Mouse (Mus musculus) ZHBTc4 (cell line): Measurements from ENCODE around the gene Ptprm.
A peak's percentile ranks its signal among the peaks of the same experiment; 100 is the strongest.

Experiments used
- DNase-seq: peaks from one replicate; pipeline ENCODE4 v3.0.0-alpha.2; 2011; ENCODE audit warnings: low read depth, low spot score

Gene Ptprm

GRCm38 (mm10) chr17:67138981-67139380, 215.3 kb downstream of the Ptprm start:
- no peak for DNase-seq

- no peak for DNase-seq
Measured at GRCm38 (mm10) chr17:67136876-67137275, 217.4 kb downstream of the Ptprm start.

- no peak for DNase-seq
Measured at GRCm38 (mm10) chr17:67136421-67136820, 217.8 kb downstream of the Ptprm start.

GRCm38 (mm10) chr17:67134235-67134634, 220.0 kb downstream of the Ptprm start:
- no peak for DNase-seq

GRCm38 (mm10) chr17:67133440-67134103, 220.7 kb downstream of the Ptprm start:
- DNase-seq: no peak

GRCm38 (mm10) chr17:67133026-67133425, 221.2 kb downstream of the Ptprm start:
- DNase-seq: no peak

GRCm38 (mm10) chr17:67127530-67127929, 226.7 kb downstream of the Ptprm start:
- DNase-seq: no peak

GRCm38 (mm10) chr17:67125596-67125995, 228.7 kb downstream of the Ptprm start:
- DNase-seq: no peak

- no peak for DNase-seq
Measured at GRCm38 (mm10) chr17:67124294-67124693, 230.0 kb downstream of the Ptprm start.

GRCm38 (mm10) chr17:67123722-67124121, 230.5 kb downstream of the Ptprm start:
- DNase-seq: no peak

GRCm38 (mm10) chr17:67120863-67121262, 233.4 kb downstream of the Ptprm start:
- DNase-seq: no peak

- DNase-seq: no peak
Measured at GRCm38 (mm10) chr17:67118676-67119340, 235.4 kb downstream of the Ptprm start.

GRCm38 (mm10) chr17:67114842-67115241, 239.4 kb downstream of the Ptprm start:
- DNase-seq: no peak

GRCm38 (mm10) chr17:67112679-67113078, 241.6 kb downstream of the Ptprm start:
- no peak for DNase-seq

GRCm38 (mm10) chr17:67106176-67106575, 248.1 kb downstream of the Ptprm start:
- DNase-seq: no peak

- DNase-seq: no peak
Measured at GRCm38 (mm10) chr17:67102051-67102450, 252.2 kb downstream of the Ptprm start.

- no peak for DNase-seq
Measured at GRCm38 (mm10) chr17:67090997-67091396, 263.3 kb downstream of the Ptprm start.

- DNase-seq: no peak
Measured at GRCm38 (mm10) chr17:67090153-67090552, 264.1 kb downstream of the Ptprm start.

GRCm38 (mm10) chr17:67089611-67090010, 264.6 kb downstream of the Ptprm start:
- DNase-seq: no peak

GRCm38 (mm10) chr17:67087585-67087984, 266.7 kb downstream of the Ptprm start:
- DNase-seq: peak; percentile 53

GRCm38 (mm10) chr17:67086811-67087210, 267.4 kb downstream of the Ptprm start:
- no peak for DNase-seq

GRCm38 (mm10) chr17:67084501-67084900, 269.8 kb downstream of the Ptprm start:
- no peak for DNase-seq

GRCm38 (mm10) chr17:67084093-67084492, 270.2 kb downstream of the Ptprm start:
- DNase-seq: no peak
